Mouse (Mus musculus) gastrocnemius, postnatal 25 days (tissue): ENCODE data around the gene Gm4744. TPM values are rescaled to one million over a fixed set of nuclear protein-coding genes. Genes with fewer than 3 reads are reported as not detected.
"Not testable (repeated sequence)": the region's sequence is repeated elsewhere in the genome, so short reads cannot be mapped to it uniquely, and the experiment has no call there.

ENCODE experiments used
- DNase-seq: peaks from one replicate; pipeline ENCODE4 v3.0.0; 2022
- long read RNA-seq, 2 experiments: library from polyadenylated mRNA; stranded (forward); transcript quantifications; one replicate each; pipeline ENCODE4 v2.0.0; 2021
- total RNA-seq, 2 experiments: library from RNA; stranded (reverse); gene quantifications; 1 replicate in 1 of 2; 2 replicates in 1 of 2; pipeline ENCODE4 v1.2.3; 2021

The Gm4744 gene
- not detected for total RNA-seq
- long read RNA-seq, experiment 1, result 0 reads
- long read RNA-seq, experiment 2, result 0 reads

DNA sequence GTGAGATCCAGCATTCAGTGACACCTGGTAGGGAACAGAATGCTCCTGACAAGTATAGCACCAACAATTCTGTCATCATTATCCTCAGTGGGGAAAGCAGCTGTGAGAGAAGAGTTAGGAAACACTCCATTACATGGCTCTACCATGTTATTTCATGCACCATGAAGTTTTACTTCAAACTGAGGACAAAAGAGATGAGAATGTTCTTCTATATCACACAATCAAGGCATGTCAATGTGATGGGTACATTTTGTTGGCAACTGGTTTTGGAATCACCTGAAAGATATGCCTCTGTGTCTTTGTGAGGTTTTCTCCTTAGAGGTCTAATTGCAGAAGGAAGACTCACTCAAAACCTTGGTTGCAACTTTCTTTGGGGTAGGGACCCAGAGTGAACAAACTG is at the start of gene Gm4744:
TSS of gene Gm4744 (minus strand) at position 101 of the 400 bp plus-strand sequence.
- no peak for DNase-seq

- not testable (repeated sequence) for DNase-seq
Observed at GRCm38 (mm10) chr6:40999379-40999778, 47.7 kb upstream of the Gm4744 start, which contains the start of gene Gm2663. TSS of gene Gm2663 (minus strand) at chr6:40999479.

- not testable (repeated sequence) for DNase-seq
Observed at GRCm38 (mm10) chr6:40964454-40964853, 12.8 kb upstream of the Gm4744 start, which contains the start of gene 1810009J06Rik. TSS of gene 1810009J06Rik (plus strand) at chr6:40964754.

- DNase-seq, result no peak
Observed at GRCm38 (mm10) chr6:40953716-40954115, 2.0 kb upstream of the Gm4744 start.

DNA sequence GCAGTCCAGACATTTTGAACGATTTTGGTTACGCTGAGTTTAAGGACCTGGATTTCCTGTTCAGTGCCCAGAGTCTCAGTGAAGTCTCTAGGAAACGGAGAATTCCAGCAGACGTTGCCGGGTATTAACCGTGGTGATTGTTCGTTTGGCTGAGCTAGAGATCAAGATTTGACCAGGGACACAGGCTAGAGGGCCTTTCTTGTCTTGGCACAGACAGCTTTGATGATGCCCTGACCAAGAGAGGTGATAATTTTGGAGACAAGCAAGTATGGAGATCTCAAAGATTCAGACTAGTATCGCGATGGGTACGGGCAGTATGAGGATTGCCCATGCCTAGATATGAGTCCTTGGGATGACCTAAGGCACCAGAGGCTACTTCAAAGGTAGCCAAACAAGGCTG is 11.2 kb downstream of the Gm4744 start, which contains the start of gene 1700074P13Rik:
TSS of gene 1700074P13Rik (minus strand) at position 101 of the 400 bp plus-strand sequence.
- DNase-seq, result no peak

DNA sequence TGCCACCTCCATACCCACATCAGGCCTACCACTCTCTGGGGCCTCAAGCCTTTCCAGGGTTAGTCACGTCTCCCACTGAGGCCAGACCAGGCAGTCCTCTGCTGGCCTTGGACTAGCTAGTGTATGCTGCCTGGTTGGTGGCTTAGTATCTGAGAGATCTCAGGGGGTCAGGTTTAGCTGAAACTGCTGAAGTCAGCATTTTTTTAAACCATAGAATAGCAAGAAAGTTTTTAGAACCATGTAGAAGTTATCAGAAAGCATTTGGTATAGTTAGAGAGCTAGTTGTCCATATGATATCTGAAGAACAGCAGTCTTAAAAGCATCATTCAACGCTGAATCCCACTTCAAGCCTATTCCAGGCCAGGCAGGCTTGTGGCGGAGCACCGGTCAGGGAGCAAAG is 31.7 kb downstream of the Gm4744 start:
- no peak for DNase-seq

GRCm38 (mm10) chr6:40900287-40900686 is 51.4 kb downstream of the Gm4744 start, which contains the start of gene Prss58:
TSS of gene Prss58 (minus strand) at chr6:40900387.
- DNase-seq, result no peak

Other genes starting within 250 kb of the Gm4744 start
- not detected for gene Moxd2, start 64.4 kb downstream of the Gm4744 start, total RNA-seq
- gene Prss58, start 51.5 kb downstream of the Gm4744 start, total RNA-seq, result not detected
- gene 1700074P13Rik, start 11.3 kb downstream of the Gm4744 start, total RNA-seq, result not detected
- not detected for gene 1810009J06Rik, start 12.9 kb upstream of the Gm4744 start, total RNA-seq
- gene Gm2663, start 47.6 kb upstream of the Gm4744 start, total RNA-seq, result not detected
- gene 2210010C04Rik, start 83.6 kb upstream of the Gm4744 start, total RNA-seq, result not detected